Mouse (Mus musculus): ENCODE data around the gene Rpl13.

- no peak for TF ChIP-seq POLR2A (IDR thresholded peaks at IDR 0.05; ENCODE audit: borderline replicate concordance, extremely low read depth, low read depth, low read length)
- no peak for TF ChIP-seq CTCF (IDR thresholded peaks at IDR 0.05; ENCODE audit: insufficient read depth, low read length)
These were observed 28.9 kb downstream of the Rpl13 start for GRCm38 (mm10) chr8:123131041-123131440.

All from lung, adult 2 months (tissue).